7 mouse cellular contexts compared by ENCODE assay signal in genomic region chr6:66535028-66535862, GRCm38 (mm10). TPM values are rescaled to one million over a fixed set of nuclear protein-coding genes. Genes with fewer than 3 reads are reported as not detected.
A peak's percentile ranks its signal among the peaks of the same experiment; 100 is the strongest.
DNase-seq lines count a peak whose midpoint lies in the region; ATAC-seq lines count a peak whose summit lies in the region.

Gene Mad2l1, plus strand, starts transcription at chr6:66535390.

- H3K4me2 ChIP-seq in embryonic facial prominence, embryonic 12.5 days (replicated peaks): peak within 1 kb of the TSS; percentile 64
- H3K4me2 ChIP-seq in limb, embryonic 11.5 days (ENCODE audit: low read depth, severe bottlenecking): peak within 1 kb of the TSS; percentile 56
- peak within 1 kb of the TSS; percentile 82 for H3K4me2 ChIP-seq in midbrain, embryonic 14.5 days (ENCODE audit: low read length)

- peak; percentile 97 for DNase-seq in adrenal gland, postnatal 25 days
- peak; percentile 100 for DNase-seq in heart, adult 11 months
- DNase-seq in kidney, adult 18-20 months: peak; percentile 97
- DNase-seq in limb, embryonic 11.5 days (ENCODE audit: low spot score): peak; percentile 95
- peak; percentile 98 for DNase-seq in midbrain, embryonic 14.5 days
- DNase-seq in spleen, adult 18-20 months: peak; percentile 96

- H3K9ac ChIP-seq in embryonic facial prominence, embryonic 12.5 days: peak within 1 kb of the TSS; percentile 68
- peak within 1 kb of the TSS; percentile 75 for H3K9ac ChIP-seq in limb, embryonic 11.5 days (ENCODE audit: low read length)
- H3K9ac ChIP-seq in midbrain, embryonic 14.5 days (replicated peaks; ENCODE audit: low read length): peak within 1 kb of the TSS; percentile 70

- peaks cover 14% of the 10 kb centered on the region for H3K4me1 ChIP-seq in embryonic facial prominence, embryonic 12.5 days
- peaks cover 5% of the 10 kb centered on the region for H3K4me1 ChIP-seq in limb, embryonic 11.5 days (ENCODE audit: control insufficient read depth, insufficient read depth, low read length)
- peaks cover 12% of the 10 kb centered on the region; the same call in 1 of the 2 replicates for H3K4me1 ChIP-seq in midbrain, embryonic 14.5 days (ENCODE audit: control insufficient read depth, insufficient read depth, low read length)

- peak within 1 kb of the TSS; percentile 88 for H3K27ac ChIP-seq in embryonic facial prominence, embryonic 12.5 days
- peak within 1 kb of the TSS; percentile 74; the same call in 1 of the 2 replicates for H3K27ac ChIP-seq in limb, embryonic 11.5 days (replicated peaks; ENCODE audit: low read depth, low read length)
- peak within 1 kb of the TSS; percentile 80 for H3K27ac ChIP-seq in midbrain, embryonic 14.5 days (replicated peaks; ENCODE audit: low read depth, low read length)

- peak; percentile 99 for ATAC-seq in embryonic facial prominence, embryonic 12.5 days (ENCODE audit: insufficient number of reproducible peaks, insufficient read depth, low FRiP score, low TSS enrichment)
- ATAC-seq in limb, embryonic 11.5 days (ENCODE audit: insufficient number of reproducible peaks, low FRiP score, low TSS enrichment, low read depth): peak; percentile 99
- peak; percentile 99 for ATAC-seq in midbrain, embryonic 14.5 days (ENCODE audit: low FRiP score, low TSS enrichment)

- no peaks in the 10 kb centered on the region for H3K27me3 ChIP-seq in embryonic facial prominence, embryonic 12.5 days
- H3K27me3 ChIP-seq in limb, embryonic 11.5 days (ENCODE audit: control insufficient read depth, insufficient read depth, low read length): no peaks in the 10 kb centered on the region
- no peaks in the 10 kb centered on the region for H3K27me3 ChIP-seq in midbrain, embryonic 14.5 days (ENCODE audit: control insufficient read depth, insufficient read depth, low read length)

- H3K36me3 ChIP-seq in embryonic facial prominence, embryonic 12.5 days: peaks cover 3% of the 10 kb centered on the region; the same call in 1 of the 2 replicates
- peaks cover 10% of the 10 kb centered on the region; the same call in 1 of the 2 replicates for H3K36me3 ChIP-seq in limb, embryonic 11.5 days (ENCODE audit: control insufficient read depth, insufficient read depth, low read length)
- H3K36me3 ChIP-seq in midbrain, embryonic 14.5 days (ENCODE audit: control insufficient read depth, insufficient read depth, low read length): peaks cover 12% of the 10 kb centered on the region

- under 1% methylated on average over 57 of the region's 57 CpGs for WGBS in embryonic facial prominence, embryonic 12.5 days
- under 1% methylated on average over 57 of the region's 57 CpGs for WGBS in limb, embryonic 11.5 days
- WGBS in midbrain, embryonic 14.5 days: under 1% methylated on average over 57 of the region's 57 CpGs

- H3K4me3 ChIP-seq in embryonic facial prominence, embryonic 12.5 days: peak within 1 kb of the TSS; percentile 79
- H3K4me3 ChIP-seq in limb, embryonic 11.5 days (ENCODE audit: low read depth, low read length): peak within 1 kb of the TSS; percentile 75
- H3K4me3 ChIP-seq in midbrain, embryonic 14.5 days (replicated peaks; ENCODE audit: low read depth, low read length): peak within 1 kb of the TSS; percentile 71

- H3K9me3 ChIP-seq in embryonic facial prominence, embryonic 12.5 days: no peaks in the 10 kb centered on the region
- H3K9me3 ChIP-seq in limb, embryonic 11.5 days (ENCODE audit: control insufficient read depth, low read length): no peaks in the 10 kb centered on the region
- H3K9me3 ChIP-seq in midbrain, embryonic 14.5 days (ENCODE audit: control insufficient read depth, low read length): no peaks in the 10 kb centered on the region

RNA-seq across cellular contexts. Expression of gene Mad2l1, which starts in this region (rescaled TPM):
- 11.8 and 12.2 TPM in 2 replicates for total RNA-seq in adrenal gland, postnatal 25 days (2021)
- 91.5 and 100 TPM in 2 replicates for polyA plus RNA-seq in embryonic facial prominence, embryonic 12.5 days (2016; fragmentation: Nextera tagmentation; extraction: Ambion mirVana)
- 124 and 136 TPM in 2 replicates for polyA plus RNA-seq in limb, embryonic 11.5 days (2014; fragmentation: Nextera tagmentation; extraction: Ambion mirVana)
- 14.8 and 28.0 TPM in 2 replicates for polyA plus RNA-seq in midbrain, embryonic 14.5 days (2014; fragmentation: Nextera tagmentation; extraction: Ambion mirVana)

Comparison
In these comparisons a context has a peak if more than half of its experiments do, and no peak if none do; other contexts are left out.
1. Peak in every context shown above with its lines: DNase-seq, ATAC-seq, H3K4me3 ChIP-seq and H3K27ac ChIP-seq.